Mouse (Mus musculus) liver, postnatal 0 days (tissue): ENCODE data around the gene Hnrnph1. TPM values are rescaled to one million over a fixed set of nuclear protein-coding genes. Genes with fewer than 3 reads are reported as not detected.
A peak's percentile ranks its signal among the peaks of the same experiment; 100 is the strongest.

Experiments
- ATAC-seq: fragments of 200-750 bp; cut with Nextera tagmentation; 2 replicates; pipeline ENCODE4 v1.8.0; 2017; ENCODE audit warnings: mild to moderate bottlenecking, moderate library complexity
- DNase-seq: peaks from one replicate; pipeline ENCODE4 v3.0.0-alpha.2; 2016
- H3K27ac ChIP-seq: fragments of 300-500 bp; sonication (generic); 2 replicates; pipeline ENCODE4 v1.5.1; 2014; ENCODE audit warnings: antibody characterized with exemption, moderate library complexity, mild to moderate bottlenecking, low read depth
- H3K27me3 ChIP-seq: fragments of 300-500 bp; sonication (generic); 2 replicates; pipeline ENCODE4 v1.6.1; 2014; ENCODE audit warnings: low read length, control low read depth, mixed read lengths; ENCODE audit not compliant: insufficient read depth
- H3K36me3 ChIP-seq: fragments of 300-500 bp; sonication (generic); replicated peaks from 2 replicates; pipeline ENCODE4 v1.6.1; 2014; ENCODE audit warnings: mild to moderate bottlenecking, control low read depth, low read length, moderate library complexity, mixed read lengths; ENCODE audit not compliant: insufficient read depth
- H3K4me1 ChIP-seq: fragments of 300-500 bp; sonication (generic); 2 replicates; pipeline ENCODE4 v1.6.1; 2014; ENCODE audit warnings: antibody characterized with exemption, mild to moderate bottlenecking, control low read depth; ENCODE audit not compliant: insufficient read depth
- H3K4me2 ChIP-seq: fragments of 300-500 bp; sonication (generic); 2 replicates; pipeline ENCODE4 v1.6.1; 2014; ENCODE audit warnings: low read depth, mild to moderate bottlenecking, low read length, moderate library complexity, mixed read lengths
- H3K4me3 ChIP-seq: fragments of 300-500 bp; sonication (generic); 2 replicates; pipeline ENCODE4 v1.5.1; 2014; ENCODE audit warnings: low read depth, low read length
- H3K9ac ChIP-seq: fragments of 300-500 bp; sonication (generic); replicated peaks from 2 replicates; pipeline ENCODE4 v1.6.1; 2014; ENCODE audit warnings: mild to moderate bottlenecking, moderate library complexity
- H3K9me3 ChIP-seq: fragments of 300-500 bp; sonication (generic); 2 replicates; pipeline ENCODE4 v1.6.1; 2016; ENCODE audit warnings: mild to moderate bottlenecking, control low read depth, low read length, mixed read lengths
- CTCF ChIP-seq: sonication (generic); IDR thresholded peaks from 2 replicates; pipeline ENCODE4 v1.5.1; 2016; ENCODE audit warnings: antibody characterized with exemption, low read depth
- EP300 ChIP-seq: IDR thresholded peaks from 2 replicates; pipeline ENCODE4 v1.6.1; 2016; ENCODE audit warnings: antibody characterized with exemption, low read depth, mild to moderate bottlenecking
- WGBS: fragments of 180-500 bp; shearing (Covaris S2); extraction: QIAGEN DNeasy Blood & Tissue Kit; methylation state at CpG from one replicate; pipeline ENCODE4 v1.1.7; 2014; ENCODE audit not compliant: insufficient replicate concordance; 5-methylcytosine and 5-hydroxymethylcytosine counted together
- polyA plus RNA-seq: library from polyadenylated mRNA; unstranded; fragments of >200 nt; fragmentation: Nextera tagmentation; extraction: Ambion mirVana; gene quantifications from 2 replicates; pipeline ENCODE4 v1.2.1, GENCODE M21; 2015

The Hnrnph1 gene
- polyA plus RNA-seq, 1 experiment from 2014 or later = 70.1 TPM

DNA sequence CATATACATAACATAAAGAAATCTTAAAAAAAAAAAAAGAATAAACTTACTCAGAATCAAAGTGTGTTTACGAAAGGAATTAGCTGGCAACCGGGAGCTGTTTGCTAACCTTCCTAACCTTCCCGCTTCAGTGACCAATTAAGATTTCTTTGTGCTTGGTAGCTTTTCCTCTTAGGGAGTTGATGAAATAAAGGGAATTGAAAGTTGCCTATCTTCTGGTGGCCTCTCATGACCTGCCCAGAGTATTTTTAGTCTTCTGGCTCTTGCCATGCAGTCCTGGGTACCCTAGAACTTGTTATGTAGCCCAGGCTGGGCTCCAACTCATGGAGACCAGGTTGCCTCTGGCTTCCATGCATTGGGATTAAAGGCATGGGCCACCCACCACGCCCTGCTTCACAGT is 31.3 kb upstream of the Hnrnph1 start:
- no peaks in the 10 kb centered on the region for H3K36me3 ChIP-seq
- no peaks in the 10 kb centered on the region for H3K27me3 ChIP-seq
- WGBS = 78% methylated on average over 4 of the region's 4 CpGs
- TF ChIP-seq EP300 (no peak), CTCF (no peak)
- H3K4me3 ChIP-seq = no peak overlapping the region
- no peak overlapping the region for H3K4me2 ChIP-seq
- no peaks in the 10 kb centered on the region; the same call in 1 of the 2 replicates for H3K4me1 ChIP-seq
- ATAC-seq = no peak
- no peak for DNase-seq
- no peak overlapping the region for H3K9ac ChIP-seq
- no peak overlapping the region for H3K27ac ChIP-seq
- H3K9me3 ChIP-seq = no peaks in the 10 kb centered on the region

DNA sequence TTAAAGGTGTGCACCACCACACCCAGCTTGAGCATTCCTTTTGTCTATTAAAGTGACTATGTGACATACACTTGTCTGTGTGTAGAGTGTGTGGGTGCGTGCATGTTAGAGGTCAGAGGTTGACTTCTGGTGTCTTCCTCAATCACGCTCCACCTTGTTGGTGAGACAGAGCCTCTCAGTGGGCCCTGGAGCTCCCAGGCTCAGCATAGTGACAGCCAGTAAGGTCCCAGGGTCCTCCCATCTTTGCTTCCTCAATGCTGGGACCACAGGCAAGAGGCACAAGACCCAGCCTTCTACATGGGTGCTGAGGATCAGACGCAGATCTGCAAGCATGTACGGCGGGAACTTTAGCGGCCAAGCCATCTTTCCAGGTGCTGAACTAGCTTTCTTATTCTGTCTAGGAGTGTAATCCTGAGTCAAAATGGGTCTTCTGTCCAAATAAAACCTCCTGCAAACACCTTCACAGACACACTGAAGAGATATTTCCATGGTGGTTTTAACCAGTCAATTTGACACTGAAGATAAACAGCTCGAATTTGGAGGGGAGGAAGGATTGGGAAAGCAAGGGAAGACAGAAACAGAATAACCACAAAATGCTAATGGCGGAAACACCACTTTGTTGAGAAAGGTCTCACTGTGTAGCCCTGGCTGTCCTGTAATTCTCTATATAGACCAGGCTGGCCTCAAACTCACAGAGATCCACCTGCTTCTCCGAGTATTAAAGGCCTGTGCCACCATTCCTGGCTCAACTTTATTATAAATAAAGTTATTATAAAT is 30.3 kb upstream of the Hnrnph1 start:
- no peaks in the 10 kb centered on the region for H3K9me3 ChIP-seq
- H3K9ac ChIP-seq = 0 out of 2 replicates have a peak overlapping the region, but pooled peaks have one; percentile 21
- peak overlapping the region; percentile 34; the same call in 1 of the 2 replicates for H3K27ac ChIP-seq
- DNase-seq = no peak
- H3K4me1 ChIP-seq = no peaks in the 10 kb centered on the region; the same call in 1 of the 2 replicates
- no peak overlapping the region for H3K4me3 ChIP-seq
- 74% methylated on average over 9 of the region's 9 CpGs for WGBS
- no peaks in the 10 kb centered on the region for H3K36me3 ChIP-seq
- no peak for ATAC-seq
- no peaks in the 10 kb centered on the region for H3K27me3 ChIP-seq
- TF ChIP-seq CTCF (no peak), EP300 (no peak)
- no peak overlapping the region for H3K4me2 ChIP-seq

DNA sequence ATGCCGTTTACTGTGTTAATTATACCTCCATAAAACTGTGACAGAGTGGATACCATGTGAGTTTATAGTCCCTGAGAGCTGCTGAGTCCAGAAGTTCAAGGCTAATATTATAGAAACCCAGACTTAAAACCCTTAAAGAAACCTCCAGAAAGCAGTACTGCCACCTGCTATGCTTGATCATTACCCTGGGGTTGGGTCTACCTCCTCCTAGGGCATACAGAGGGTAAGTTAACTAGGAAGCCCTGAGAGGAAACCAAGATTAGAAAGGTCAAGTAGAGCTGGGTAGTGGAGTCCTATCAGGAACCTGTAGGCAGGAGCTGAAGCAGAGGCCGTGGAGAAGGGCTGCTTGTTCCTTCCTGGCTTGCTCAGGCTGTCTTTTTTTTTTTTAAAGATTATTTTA is 24.6 kb upstream of the Hnrnph1 start:
- DNase-seq = no peak
- no peak for TF ChIP-seq CTCF
- TF ChIP-seq EP300 = no peak
- Histone ChIP-seq H3K36me3 (no peaks in the 10 kb centered on the region), H3K9ac (no peak overlapping the region), H3K4me3 (no peak overlapping the region), H3K4me1 (peaks cover 9% of the 10 kb centered on the region; the same call in 1 of the 2 replicates), H3K9me3 (no peaks in the 10 kb centered on the region), H3K27me3 (no peaks in the 10 kb centered on the region), H3K27ac (no peak overlapping the region), H3K4me2 (no peak overlapping the region)
- 60% methylated on average over 2 of the region's 2 CpGs for WGBS
- ATAC-seq = no peak

DNA sequence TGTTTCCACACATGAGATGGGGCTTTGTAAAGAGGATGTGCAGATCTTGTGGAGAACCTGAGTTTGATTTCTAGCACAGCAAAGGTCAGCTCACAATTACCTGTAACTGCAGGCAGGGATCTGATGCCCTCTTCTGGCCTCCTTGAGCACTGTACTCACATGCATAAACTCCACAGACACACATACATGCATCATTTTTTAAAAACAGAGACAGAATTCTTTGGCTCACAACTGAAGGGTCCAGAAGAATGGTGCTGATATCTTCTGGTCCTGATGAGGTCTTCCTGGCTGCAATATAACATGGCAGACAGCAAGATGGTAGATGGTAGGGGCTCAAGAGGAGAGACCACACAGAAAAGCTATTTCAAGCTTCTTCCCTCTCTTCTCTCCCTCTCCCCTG is 22.6 kb upstream of the Hnrnph1 start, which contains the start of gene Cby3:
TSS of gene Cby3 (plus strand) at position 301 of the 400 bp plus-strand sequence.
- TF ChIP-seq EP300 = no peak
- TF ChIP-seq CTCF = peak; percentile 35
- H3K9ac ChIP-seq = no peak within 1 kb of the TSS
- H3K4me1 ChIP-seq = peaks cover 13% of the 10 kb centered on the region; the same call in 1 of the 2 replicates
- no peaks in the 10 kb centered on the region for H3K36me3 ChIP-seq
- peak within 1 kb of the TSS; percentile 75 for H3K27ac ChIP-seq
- H3K27me3 ChIP-seq = no peaks in the 10 kb centered on the region
- no peak for DNase-seq
- H3K4me3 ChIP-seq = no peak within 1 kb of the TSS
- no peak for ATAC-seq
- H3K9me3 ChIP-seq = no peaks in the 10 kb centered on the region
- H3K4me2 ChIP-seq = peak within 1 kb of the TSS; percentile 19; the same call in 1 of the 2 replicates

DNA sequence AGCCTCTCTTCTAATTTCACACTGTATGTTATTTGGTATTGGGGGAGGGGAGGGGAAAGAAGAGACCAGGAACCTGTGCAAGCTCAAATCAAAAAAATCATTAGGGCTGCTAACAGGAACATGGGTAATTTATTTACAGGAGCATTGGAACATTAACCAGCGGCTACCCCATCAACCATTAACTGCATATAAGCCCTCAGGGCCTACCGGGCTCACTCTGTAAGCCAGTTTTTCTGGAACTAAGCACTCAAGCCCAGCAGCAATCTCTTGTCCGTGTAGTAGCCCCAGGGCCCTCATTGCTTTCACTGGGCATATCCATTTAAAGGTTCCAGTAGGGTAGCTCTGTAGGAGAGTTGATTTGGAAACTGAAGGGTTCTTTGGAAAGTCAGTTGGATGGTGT is 21.9 kb upstream of the Hnrnph1 start:
- H3K36me3 ChIP-seq = no peaks in the 10 kb centered on the region
- ATAC-seq (peak; percentile 88), DNase-seq (peak; percentile 33)
- peak overlapping the region; percentile 75 for H3K27ac ChIP-seq
- H3K9me3 ChIP-seq = no peaks in the 10 kb centered on the region
- no peak overlapping the region for H3K9ac ChIP-seq
- H3K27me3 ChIP-seq = no peaks in the 10 kb centered on the region
- H3K4me2 ChIP-seq = peak overlapping the region; percentile 19; the same call in 1 of the 2 replicates
- peaks cover 18% of the 10 kb centered on the region; the same call in 1 of the 2 replicates for H3K4me1 ChIP-seq
- WGBS = 59% methylated on average over 3 of the region's 3 CpGs
- TF ChIP-seq EP300 = no peak
- TF ChIP-seq CTCF = no peak
- no peak overlapping the region for H3K4me3 ChIP-seq

DNA sequence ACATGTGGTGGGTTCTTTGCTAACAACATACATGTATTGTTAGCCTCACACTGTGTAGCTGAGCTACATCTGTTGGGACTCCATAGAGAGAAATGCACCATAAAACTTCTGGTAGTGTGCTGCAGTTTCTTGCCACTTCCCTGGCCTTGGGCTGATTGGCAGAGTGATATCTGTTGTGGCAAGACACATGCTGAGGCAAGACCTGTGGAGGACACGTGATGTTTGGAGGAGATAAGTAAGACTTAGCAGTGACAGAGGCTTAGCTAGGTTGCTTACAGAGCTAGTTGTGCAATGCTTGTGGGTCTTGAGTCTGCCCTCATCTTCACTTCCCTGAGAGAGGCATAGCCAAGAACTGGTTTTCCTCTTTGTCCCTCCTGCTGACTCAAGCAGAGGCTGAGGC is 21.4 kb upstream of the Hnrnph1 start:
- Histone ChIP-seq H3K4me3 (no peak overlapping the region), H3K4me1 (peaks cover 18% of the 10 kb centered on the region; the same call in 1 of the 2 replicates), H3K27ac (peak overlapping the region; percentile 75), H3K9ac (no peak overlapping the region), H3K9me3 (no peaks in the 10 kb centered on the region), H3K27me3 (no peaks in the 10 kb centered on the region), H3K4me2 (no peak overlapping the region), H3K36me3 (no peaks in the 10 kb centered on the region)
- ATAC-seq (peak; percentile 35), DNase-seq (no peak)
- 35% methylated on average over 1 of the region's 1 CpGs for WGBS
- TF ChIP-seq EP300 = no peak
- TF ChIP-seq CTCF = no peak
